Mouse (Mus musculus) erythroblast, embryonic 14.5 days (primary cell): Measurements from ENCODE around the gene Aldh1a2.

Experiments
- GATA1 ChIP-seq: IDR thresholded peaks from 2 replicates; pipeline ENCODE4 v1.6.1; 2012; ENCODE audit warnings: low read length, inconsistent platforms, mixed read lengths
- TAL1 ChIP-seq: IDR thresholded peaks from 3 replicates; pipeline ENCODE4 v1.6.1; 2012; ENCODE audit warnings: low read length, inconsistent platforms, mixed read lengths

DNA sequence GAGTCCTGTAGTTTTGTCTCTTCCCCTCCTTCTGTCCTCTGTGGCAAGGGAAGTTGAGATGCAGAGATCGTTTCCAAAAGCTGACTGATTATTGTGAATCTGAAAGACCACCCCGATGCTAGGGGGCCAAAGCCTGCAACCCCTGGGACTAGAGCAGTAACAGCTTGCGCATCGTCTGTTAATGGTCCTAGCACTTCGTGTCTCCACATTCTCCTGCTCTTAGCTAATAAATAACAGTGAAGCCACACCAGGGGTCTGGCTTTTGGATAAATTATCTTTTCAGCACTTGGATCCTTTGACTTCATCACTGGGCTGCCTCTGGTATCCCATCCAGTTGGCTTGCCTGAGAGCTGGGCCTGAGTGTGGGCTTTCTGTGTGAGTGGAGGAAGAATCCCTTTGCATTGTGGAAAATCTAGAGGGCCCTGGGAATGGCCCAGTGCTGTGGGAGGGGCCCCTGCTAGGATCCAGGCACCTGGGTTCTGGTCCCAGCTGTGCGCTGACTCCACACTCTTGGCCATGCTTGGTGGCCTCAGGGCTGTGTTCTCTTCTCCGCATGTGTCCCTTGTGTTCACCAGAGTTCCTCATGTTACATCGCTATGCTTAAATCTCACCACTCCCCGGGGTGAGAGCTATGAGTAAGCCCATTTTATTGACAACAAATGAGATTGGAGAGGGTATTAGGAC lies 91.7 kb downstream of the Aldh1a2 start:
- TF ChIP-seq TAL1 (no peak), GATA1 (no peak)
